Mouse (Mus musculus) cerebellum, adult 2 months (tissue): ENCODE measurements around the gene Bik. TPM values are rescaled to one million over a fixed set of nuclear protein-coding genes. Genes with fewer than 3 reads are reported as not detected.

Experiments used
- DNase-seq, 2 experiments: peaks; one replicate each; pipeline ENCODE4 v3.0.0; 2021
- H3K27ac ChIP-seq: fragments of 200-500 bp; 2 replicates; pipeline ENCODE4 v1.5.1; 2012; ENCODE audit warnings: low read length, control low read depth, inconsistent platforms; ENCODE audit not compliant: insufficient read depth
- H3K27me3 ChIP-seq: fragments of 200-500 bp; 2 replicates; pipeline ENCODE4 v1.6.1; 2012; ENCODE audit warnings: inconsistent platforms, mild to moderate bottlenecking, low read length, moderate library complexity; ENCODE audit not compliant: control insufficient read depth, insufficient read depth
- H3K4me1 ChIP-seq: fragments of 200-500 bp; 2 replicates; pipeline ENCODE4 v1.6.1; 2011; ENCODE audit warnings: low read length; ENCODE audit not compliant: control insufficient read depth, insufficient read depth
- H3K4me3 ChIP-seq: fragments of 200-500 bp; replicated peaks from 2 replicates; pipeline ENCODE3; 2011; ENCODE audit warnings: mild to moderate bottlenecking, low read depth, low read length, control low read depth; ENCODE audit not compliant: insufficient read depth
- CTCF ChIP-seq: fragments of 200-500 bp; IDR thresholded peaks from 2 replicates; pipeline ENCODE4 v1.5.1; 2011; ENCODE audit warnings: low read depth, mild to moderate bottlenecking, control low read depth, low read length, moderate library complexity, borderline replicate concordance; ENCODE audit not compliant: insufficient read depth
- POLR2A ChIP-seq: fragments of 200-500 bp; IDR thresholded peaks from 2 replicates; pipeline ENCODE4 v1.6.1; 2011; ENCODE audit warnings: low read length, control low read depth, borderline replicate concordance; ENCODE audit not compliant: insufficient read depth
- WGBS: fragments of 180-500 bp; shearing (Covaris S2); methylation state at CpG from one replicate; pipeline ENCODE4 v1.1.7; 2018; 5-methylcytosine and 5-hydroxymethylcytosine counted together
- polyA plus RNA-seq: library from polyadenylated mRNA; depleted of rRNA; stranded (reverse); fragments of >200 nt; gene quantifications from 2 replicates; pipeline ENCODE4 v1.2.3, GENCODE M21; 2012

The Bik gene
- polyA plus RNA-seq, 1 experiment: 0.31 TPM

DNA sequence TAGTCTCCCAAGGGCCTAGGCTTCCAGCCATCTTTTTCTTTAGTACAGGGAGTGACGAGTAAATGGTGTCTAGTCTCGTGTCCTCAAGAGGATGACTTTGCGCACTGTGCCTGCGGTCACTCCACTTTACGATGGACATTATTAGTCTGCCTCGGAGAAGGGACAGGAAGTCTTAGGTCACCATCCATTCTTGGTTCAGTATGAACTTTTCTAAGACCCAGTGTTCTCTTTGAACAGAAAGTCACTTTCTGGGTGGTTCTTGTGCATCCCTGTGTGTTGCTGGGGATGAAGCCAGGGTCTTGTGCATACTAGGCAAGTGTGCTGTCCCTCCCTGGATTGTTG, 9.2 kb downstream of the Bik start:
- no peak for DNase-seq
- 92% methylated on average over 6 of the region's 6 CpGs for WGBS
- TF ChIP-seq POLR2A: no peak
- no peak for TF ChIP-seq CTCF
- no peaks in the 10 kb centered on the region; the same call in 1 of the 2 replicates for H3K4me1 ChIP-seq
- H3K4me3 ChIP-seq: no peak overlapping the region
- H3K27ac ChIP-seq: no peak overlapping the region
- no peaks in the 10 kb centered on the region for H3K27me3 ChIP-seq

- WGBS: 98% methylated on average over 2 of the region's 2 CpGs
- H3K4me3 ChIP-seq: no peak overlapping the region
- H3K27me3 ChIP-seq: no peaks in the 10 kb centered on the region
- no peak for TF ChIP-seq CTCF
- no peak for TF ChIP-seq POLR2A
- DNase-seq: no peak
- H3K27ac ChIP-seq: no peak overlapping the region
- no peaks in the 10 kb centered on the region; the same call in 1 of the 2 replicates for H3K4me1 ChIP-seq
Observed at GRCm38 (mm10) chr15:83538855-83539254, 12.2 kb downstream of the Bik start.

DNA sequence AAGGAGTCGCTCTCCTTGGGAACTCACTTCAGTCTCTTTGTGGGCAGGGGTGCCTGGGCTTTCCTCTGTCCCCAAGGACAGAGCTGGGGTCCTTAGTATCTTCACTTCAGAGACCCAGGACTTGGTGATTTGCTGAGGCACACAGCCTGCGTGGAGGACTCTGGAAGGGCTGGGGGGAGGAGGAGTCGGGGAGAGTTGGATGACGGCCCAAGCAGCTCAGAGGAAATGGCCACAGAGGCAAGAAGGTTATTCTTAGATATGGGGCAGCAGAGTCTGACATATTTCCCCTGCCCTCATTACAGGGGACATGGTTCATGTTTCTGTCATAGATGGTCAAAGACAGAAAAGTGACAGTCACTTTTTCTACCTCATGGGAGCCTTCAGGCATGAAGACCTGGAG, 13.2 kb downstream of the Bik start:
- WGBS: 45% methylated on average over 4 of the region's 4 CpGs
- Histone ChIP-seq H3K4me1 (no peaks in the 10 kb centered on the region; the same call in 1 of the 2 replicates), H3K4me3 (no peak overlapping the region), H3K27ac (no peak overlapping the region), H3K27me3 (no peaks in the 10 kb centered on the region)
- DNase-seq: no peak
- TF ChIP-seq POLR2A (no peak), CTCF (no peak)

- TF ChIP-seq POLR2A (no peak), CTCF (no peak)
- no peak overlapping the region for H3K27ac ChIP-seq
- H3K4me3 ChIP-seq: no peak overlapping the region
- no peak for DNase-seq
- 75% methylated on average over 9 of the region's 9 CpGs for WGBS
- no peaks in the 10 kb centered on the region for H3K4me1 ChIP-seq
- H3K27me3 ChIP-seq: no peaks in the 10 kb centered on the region
Observed at GRCm38 (mm10) chr15:83541647-83542287, 15.1 kb downstream of the Bik start.

- Histone ChIP-seq H3K27me3 (no peaks in the 10 kb centered on the region), H3K4me3 (no peak overlapping the region), H3K4me1 (peaks cover 7% of the 10 kb centered on the region), H3K27ac (no peak overlapping the region)
- TF ChIP-seq CTCF (no peak), POLR2A (no peak)
- no peak for DNase-seq
- 94% methylated on average over 7 of the region's 7 CpGs for WGBS
Observed at GRCm38 (mm10) chr15:83546029-83546428, 19.4 kb downstream of the Bik start.

DNA sequence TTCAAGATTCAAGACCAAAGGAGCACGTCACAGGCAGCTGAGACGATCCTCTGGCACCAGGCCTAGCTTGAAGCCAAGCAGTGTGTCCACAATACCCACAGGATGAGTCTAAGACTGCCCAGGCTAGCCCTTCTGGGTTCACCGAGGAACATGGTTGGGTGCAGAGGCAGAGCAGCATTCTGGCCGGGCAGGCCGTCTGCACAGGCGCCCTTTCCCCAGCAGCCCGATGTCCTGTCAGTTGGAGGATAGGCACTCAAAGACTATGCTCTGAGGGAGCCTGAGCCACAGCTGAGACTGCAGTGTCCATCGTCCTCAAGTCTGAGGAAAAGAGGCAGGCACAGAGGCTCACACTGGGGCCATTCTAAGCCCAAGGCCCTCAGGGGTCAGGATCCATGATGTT, 20.5 kb downstream of the Bik start:
- Histone ChIP-seq H3K4me3 (no peak overlapping the region), H3K4me1 (peaks cover 7% of the 10 kb centered on the region), H3K27me3 (no peaks in the 10 kb centered on the region), H3K27ac (no peak overlapping the region)
- no peak for DNase-seq
- TF ChIP-seq POLR2A (no peak), CTCF (no peak)
- 91% methylated on average over 8 of the region's 8 CpGs for WGBS

DNA sequence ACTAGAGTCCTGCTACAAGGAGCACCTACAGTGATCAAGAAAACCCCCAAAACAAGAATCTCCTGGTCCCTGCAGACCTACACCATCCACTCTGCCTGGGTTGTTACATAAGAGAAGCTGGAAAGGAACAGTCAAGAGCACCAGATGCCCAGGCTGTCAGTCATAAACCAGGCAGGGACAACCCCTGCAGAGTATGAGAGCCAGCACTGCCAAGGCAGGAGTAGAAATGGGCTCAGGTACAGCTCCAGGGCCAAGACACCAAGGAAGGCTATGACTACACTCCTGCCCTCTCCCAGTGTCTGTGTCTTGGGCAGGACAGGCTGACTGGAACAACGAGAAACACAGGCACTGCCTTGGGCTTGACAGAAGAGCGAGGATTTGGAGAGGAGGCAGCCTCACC, 23.5 kb downstream of the Bik start:
- TF ChIP-seq POLR2A: no peak
- TF ChIP-seq CTCF: no peak
- H3K27me3 ChIP-seq: no peaks in the 10 kb centered on the region
- peak in 1 of 2 experiments; percentile 39 for DNase-seq
- H3K4me3 ChIP-seq: no peak overlapping the region
- H3K4me1 ChIP-seq: peaks cover 7% of the 10 kb centered on the region
- 71% methylated on average over 2 of the region's 2 CpGs for whole genome bisulfite sequencing
- no peak overlapping the region for H3K27ac ChIP-seq

DNA sequence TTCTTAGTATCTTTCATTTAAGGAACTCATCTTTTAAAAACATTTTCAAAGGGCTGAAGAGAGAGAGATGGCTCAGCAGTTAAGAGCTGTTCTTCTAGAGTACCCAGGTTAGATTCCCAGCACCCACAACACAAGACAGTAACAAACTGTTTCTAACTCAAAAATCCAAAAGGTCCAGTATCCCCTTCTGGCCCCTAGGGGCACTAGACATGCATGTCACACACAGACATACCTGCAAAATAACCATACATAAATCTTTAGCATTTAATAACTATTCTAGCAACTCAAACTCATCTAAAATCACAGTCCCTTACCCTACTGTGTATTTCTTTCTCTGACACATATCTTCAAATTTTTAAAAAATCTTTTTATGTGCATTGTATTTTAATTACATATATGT, 27.2 kb downstream of the Bik start:
- no peaks in the 10 kb centered on the region for H3K27me3 ChIP-seq
- no peak overlapping the region for H3K27ac ChIP-seq
- no peak overlapping the region for H3K4me3 ChIP-seq
- H3K4me1 ChIP-seq: peaks cover 7% of the 10 kb centered on the region
- DNase-seq: no peak
- TF ChIP-seq POLR2A: no peak
- no peak for TF ChIP-seq CTCF
